Mouse (Mus musculus) Muller cell, postnatal 12 days (primary cell): ENCODE measurements at regions not wholly inside any gene's neighbourhood (a gene's known extent, or its start where the extent isn't known, plus 50 kb on each side); places are given as distances from the start of the nearest gene placed in this dataset.
A peak's percentile ranks its signal among the peaks of the same experiment; 100 is the strongest.
"Not testable (repeated sequence)": the region's sequence is repeated elsewhere in the genome, so short reads cannot be mapped to it uniquely, and the experiment has no call there.

Source experiments
- DNase-seq: peaks from one replicate; pipeline ENCODE4 v3.0.0-alpha.2; 2015; ENCODE audit errors: inconsistent ontology term

- no peak for DNase-seq
These were observed 393.2 kb downstream of the Pid1 start for GRCm38 (mm10) chr1:83970641-83971285.

GRCm38 (mm10) chr1:83964631-83965030 is 399.3 kb downstream of the Pid1 start:
- DNase-seq: not testable (repeated sequence)

- peak; percentile 78 for DNase-seq
These were observed 402.2 kb downstream of the Pid1 start for GRCm38 (mm10) chr1:83961761-83962160.

- DNase-seq: peak; percentile 59
These were observed 404.2 kb downstream of the Pid1 start for GRCm38 (mm10) chr1:83959756-83960155.

GRCm38 (mm10) chr1:83922900-83923299 is 441.1 kb downstream of the Pid1 start:
- DNase-seq: no peak

- DNase-seq: no peak
These were observed 448.5 kb downstream of the Pid1 start for GRCm38 (mm10) chr1:83915454-83915853.

GRCm38 (mm10) chr1:83907347-83907746 is 456.6 kb downstream of the Pid1 start:
- no peak for DNase-seq

GRCm38 (mm10) chr1:83906906-83907305 is 457.1 kb downstream of the Pid1 start:
- peak; percentile 68 for DNase-seq

GRCm38 (mm10) chr1:83900135-83900534 is 463.8 kb downstream of the Pid1 start:
- peak; percentile 95 for DNase-seq

- DNase-seq: peak; percentile 27
These were observed 467.3 kb downstream of the Pid1 start for GRCm38 (mm10) chr1:83896650-83897049.

- no peak for DNase-seq
These were observed 471.1 kb upstream of the Sphkap start for GRCm38 (mm10) chr1:83879109-83879399.

- no peak for DNase-seq
These were observed 470.5 kb upstream of the Sphkap start for GRCm38 (mm10) chr1:83878330-83879108.

GRCm38 (mm10) chr1:83870853-83871567 is 463.0 kb upstream of the Sphkap start:
- DNase-seq: peak; percentile 33

GRCm38 (mm10) chr1:83869046-83869445 is 461.0 kb upstream of the Sphkap start:
- peak; percentile 92 for DNase-seq

- no peak for DNase-seq
These were observed 454.5 kb upstream of the Sphkap start for GRCm38 (mm10) chr1:83862541-83862940.

- DNase-seq: no peak
These were observed 454.1 kb upstream of the Sphkap start for GRCm38 (mm10) chr1:83862128-83862527.

GRCm38 (mm10) chr1:83859732-83860424 is 451.9 kb upstream of the Sphkap start:
- no peak for DNase-seq

- DNase-seq: no peak
These were observed 446.0 kb upstream of the Sphkap start for GRCm38 (mm10) chr1:83853996-83854395.

GRCm38 (mm10) chr1:83851081-83851480 is 443.1 kb upstream of the Sphkap start:
- DNase-seq: peak; percentile 59

- DNase-seq: no peak
These were observed 440.4 kb upstream of the Sphkap start for GRCm38 (mm10) chr1:83848414-83848813.

- no peak for DNase-seq
These were observed 440.0 kb upstream of the Sphkap start for GRCm38 (mm10) chr1:83847992-83848391.

GRCm38 (mm10) chr1:83844827-83845379 is 436.9 kb upstream of the Sphkap start:
- DNase-seq: no peak
